Mouse (Mus musculus) left cerebral cortex, adult 18-20 months (tissue): Measurements from ENCODE around the gene Vps13d. TPM values are rescaled to one million over a fixed set of nuclear protein-coding genes. Genes with fewer than 3 reads are reported as not detected.
A peak's percentile ranks its signal among the peaks of the same experiment; 100 is the strongest.

ENCODE experiments used
- DNase-seq, 2 experiments: peaks; one replicate each; pipeline ENCODE4 v3.0.0; 2021 to 2022; ENCODE audit warnings: low spot score in 2 of 2, mixed read lengths in 1 of 2
- total RNA-seq, 2 experiments: library from RNA; stranded (reverse); gene quantifications; 2 replicates each; pipeline ENCODE4 v1.2.3; 2021

Gene Vps13d
- total RNA-seq, 2 experiments from 2014 or later, result 52.0 to 59.4 TPM

DNA sequence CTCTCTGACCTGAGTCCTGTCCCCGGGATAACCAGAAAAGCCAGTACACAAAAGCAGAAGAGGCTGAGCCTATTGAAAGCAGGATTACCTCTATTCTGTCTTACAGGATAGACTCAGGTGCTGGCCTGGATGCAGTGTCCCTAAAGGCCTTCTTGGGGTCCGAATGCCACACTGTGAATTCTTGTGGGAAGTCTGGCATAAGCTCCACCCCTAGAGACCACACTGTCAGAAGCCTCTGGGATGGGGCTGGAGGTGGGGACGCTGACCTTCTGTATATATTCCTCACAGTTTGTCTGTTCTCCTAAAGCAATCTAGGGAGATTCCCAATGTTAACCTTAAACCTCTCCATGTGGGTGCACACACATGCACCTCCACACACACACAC lies 244.5 kb downstream of the Vps13d start:
- DNase-seq, result no peak

GRCm38 (mm10) chr4:144949441-144950326 lies 245.1 kb downstream of the Vps13d start:
- no peak for DNase-seq

DNA sequence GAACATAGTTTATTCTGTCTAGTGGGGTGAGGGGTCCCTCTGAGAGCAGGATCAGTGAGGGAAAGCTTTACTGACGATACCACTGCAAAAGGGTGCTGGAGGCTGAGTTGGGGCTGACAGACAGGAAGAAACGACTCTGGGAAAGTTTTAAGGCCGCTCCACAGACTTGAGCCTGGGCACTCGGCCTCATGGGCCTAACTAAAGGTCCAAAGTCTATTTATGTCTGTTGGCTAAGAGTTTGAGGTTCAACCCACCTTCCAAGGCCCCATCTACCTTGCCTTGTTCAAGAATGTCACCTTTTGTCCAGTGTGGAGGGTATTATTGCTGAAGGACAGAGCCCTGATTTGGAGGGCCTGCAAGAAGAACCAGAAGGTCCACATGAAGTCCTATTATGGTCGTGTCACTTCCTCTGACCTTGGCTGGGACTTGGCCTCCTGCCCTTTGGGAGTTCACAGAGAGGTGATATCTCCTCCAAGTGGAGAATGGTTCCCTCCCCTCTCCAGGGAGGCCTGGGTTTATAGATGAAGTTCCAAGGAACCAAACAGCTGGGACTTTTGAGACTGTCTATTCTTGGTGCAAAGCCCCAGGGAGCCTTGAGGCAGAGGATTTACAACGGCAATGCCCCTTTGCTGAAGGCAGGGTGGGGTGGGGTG lies 246.9 kb downstream of the Vps13d start:
- DNase-seq, result no peak

DNA sequence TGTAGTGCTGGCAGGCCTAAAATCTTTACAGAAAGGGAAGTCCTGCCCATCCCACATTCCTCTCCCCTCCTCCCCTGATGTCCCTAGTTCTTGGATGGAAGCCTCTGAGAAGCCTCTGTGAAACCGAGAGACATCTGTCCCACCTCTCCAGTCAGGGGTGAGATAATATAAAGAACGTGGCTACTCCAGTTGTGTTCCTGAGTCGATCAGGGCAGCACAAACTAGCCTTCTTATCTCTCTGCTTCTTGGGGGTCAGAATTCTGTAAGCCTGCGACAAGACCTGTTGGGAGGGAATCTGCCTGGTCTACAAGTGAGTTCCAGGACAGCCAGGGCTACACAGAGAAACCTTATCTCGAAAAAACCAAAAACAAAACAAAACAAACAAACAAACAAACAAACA lies 251.5 kb downstream of the Vps13d start:
- DNase-seq, result no peak

GRCm38 (mm10) chr4:144942433-144942832 lies 252.4 kb downstream of the Vps13d start:
- no peak for DNase-seq

DNA sequence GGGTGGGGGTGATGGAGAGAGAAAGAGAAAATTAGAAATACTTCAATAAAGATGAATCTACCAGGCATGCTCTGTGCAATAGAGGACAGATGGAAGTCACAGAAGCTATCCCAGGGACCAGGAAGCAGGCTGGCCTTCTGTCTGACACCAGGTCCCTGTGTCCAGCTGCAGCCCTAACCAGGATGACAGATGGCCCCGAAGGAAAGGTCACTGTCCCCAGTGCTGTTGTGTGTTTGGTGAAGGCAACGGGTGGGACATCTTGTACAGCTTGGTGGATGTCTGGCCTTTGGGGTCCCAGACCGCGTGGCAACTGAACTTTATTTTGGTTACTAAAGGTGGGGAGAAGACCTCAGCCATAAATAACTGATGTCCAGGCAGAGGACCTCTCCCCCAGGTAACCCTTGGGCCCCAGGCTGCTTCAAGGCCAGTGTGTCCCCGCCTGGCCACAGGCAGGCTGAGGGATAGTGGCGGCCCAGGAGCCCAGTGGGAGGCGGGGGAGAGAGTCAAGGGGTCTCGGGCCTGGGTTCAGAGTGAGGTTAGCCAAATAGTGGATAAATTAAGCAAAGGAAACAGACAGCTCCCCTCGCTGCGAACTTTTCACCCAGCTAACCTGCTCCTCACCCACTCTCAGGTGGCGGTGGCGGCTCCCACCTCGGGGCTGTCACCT lies 253.9 kb downstream of the Vps13d start:
- DNase-seq, result no peak

DNA sequence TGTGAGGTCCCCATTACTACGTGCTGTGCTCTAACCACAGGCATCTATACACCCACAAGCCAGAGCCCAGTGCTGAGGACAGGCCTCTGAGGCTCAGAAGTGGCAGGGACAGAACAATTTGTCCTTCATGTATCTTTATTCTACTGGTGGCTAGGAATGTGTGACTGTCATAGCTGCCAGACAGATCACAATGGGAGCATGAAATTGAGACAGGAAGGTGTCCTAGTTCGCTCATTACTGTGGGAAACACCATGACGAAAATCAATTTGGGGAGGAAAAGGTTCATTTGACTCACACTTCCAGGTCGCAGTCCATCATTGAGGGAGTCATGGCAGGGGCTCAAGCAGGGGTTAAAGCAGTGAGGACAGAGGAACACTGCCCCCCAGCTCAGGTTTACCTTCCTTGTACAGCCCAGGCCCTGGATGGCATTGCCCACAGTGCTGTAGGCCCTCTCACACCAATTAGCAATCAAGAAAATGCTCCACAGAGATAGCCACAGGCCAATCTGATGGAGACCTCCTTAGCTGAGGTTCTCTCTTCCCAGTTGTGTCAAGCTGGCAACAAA lies 254.9 kb downstream of the Vps13d start:
- no peak for DNase-seq

GRCm38 (mm10) chr4:144936563-144937154 lies 258.1 kb downstream of the Vps13d start:
- DNase-seq, result no peak

DNA sequence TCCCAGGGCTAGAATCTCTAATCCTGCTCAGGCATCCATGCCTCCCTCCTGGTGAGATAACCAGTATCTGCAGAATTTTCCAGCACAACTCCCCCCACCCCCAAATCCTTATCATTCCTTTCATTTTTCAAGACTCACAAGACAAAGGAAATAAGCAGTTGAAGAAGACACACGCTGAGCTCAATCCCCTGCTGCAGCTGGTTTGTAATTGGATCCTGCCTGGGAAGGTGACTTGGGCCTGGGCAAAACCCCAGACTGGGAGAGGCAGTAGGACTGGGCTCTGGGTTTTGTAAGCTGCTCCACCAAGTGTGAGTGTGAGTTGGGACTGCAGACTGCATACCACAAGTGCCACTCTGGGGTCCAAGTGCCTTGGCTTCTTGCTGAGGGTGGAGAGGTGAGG lies 260.3 kb downstream of the Vps13d start:
- DNase-seq, result no peak

- no peak for DNase-seq
Observed at GRCm38 (mm10) chr4:144931167-144931566, 263.6 kb downstream of the Vps13d start.

DNA sequence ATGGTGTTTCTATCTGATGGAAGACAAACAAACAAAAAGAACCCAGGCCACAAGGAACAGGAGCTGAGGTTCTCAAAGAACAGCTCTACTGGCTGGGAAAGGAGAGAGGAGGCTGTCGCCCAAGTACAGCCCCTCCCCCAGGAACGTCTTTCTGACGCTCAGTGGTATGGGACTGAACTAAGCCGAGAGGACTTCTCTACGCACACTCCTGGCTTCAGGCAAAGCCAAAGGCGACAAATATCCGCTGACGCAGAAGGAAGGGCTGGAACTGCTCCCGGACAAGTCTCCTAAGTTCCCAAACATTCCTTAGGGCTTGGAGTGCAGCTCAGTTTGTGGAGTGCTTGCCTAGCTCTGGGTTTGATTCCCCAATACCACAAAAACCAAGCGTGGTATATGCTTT lies 264.4 kb downstream of the Vps13d start:
- peak; percentile 12 for DNase-seq

- DNase-seq, result peak; percentile 26 to 42
Observed at GRCm38 (mm10) chr4:144929811-144930221, 265.0 kb downstream of the Vps13d start.

GRCm38 (mm10) chr4:144928693-144929436 lies 265.9 kb downstream of the Vps13d start:
- DNase-seq, result no peak

Other genes starting within 250 kb of the Vps13d start
- gene Tnfrsf1b, start 51.9 kb upstream of the Vps13d start, total RNA-seq, result 1 to 10 TPM; 2.8 to 3.0 TPM
- gene Tnfrsf8, start 120.2 kb upstream of the Vps13d start, total RNA-seq, result 1 to 10 TPM; 1.7 to 1.9 TPM